ENCODE assay signal across 8 mouse cellular contexts in the genomic region with DNA sequence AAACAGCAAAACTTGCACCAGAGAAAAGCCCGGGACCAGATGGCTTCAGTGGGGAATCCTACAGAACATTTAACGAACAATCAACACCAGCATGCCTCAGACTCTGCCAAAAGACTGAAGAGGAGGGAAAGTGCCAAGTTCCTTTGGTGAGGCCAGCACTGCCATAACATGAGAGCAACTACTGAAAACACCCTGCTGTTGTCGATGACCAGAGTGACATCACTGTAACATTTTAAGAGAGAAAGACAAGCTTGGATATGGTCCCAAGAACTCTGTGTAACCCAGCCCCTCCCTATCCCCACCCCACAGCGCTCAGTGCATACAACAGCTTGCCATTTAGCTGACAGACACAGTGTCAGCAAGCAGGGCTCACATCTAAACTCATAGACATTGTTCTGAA. TPM values are rescaled to one million over a fixed set of nuclear protein-coding genes. Genes with fewer than 3 reads are reported as not detected.
DNase-seq lines count a peak whose midpoint lies in the region; ATAC-seq and TF ChIP-seq lines count a peak whose summit lies in the region.

No protein-coding gene starts in this region.

- no peaks in the 10 kb centered on the region for H3K9me3 ChIP-seq in kidney, postnatal 0 days (replicated peaks; ENCODE audit: low read length)
- no peaks in the 10 kb centered on the region for H3K9me3 ChIP-seq in liver, postnatal 0 days (ENCODE audit: low read length)

- no peak for ATAC-seq in kidney, postnatal 0 days (replicated peaks; ENCODE audit: low FRiP score, low read depth)
- ATAC-seq in liver, postnatal 0 days: no peak

- TF ChIP-seq CTCF in kidney, postnatal 0 days (IDR thresholded peaks at IDR 0.05; ENCODE audit: low read depth): no peak
- no peak for TF ChIP-seq CTCF in liver, postnatal 0 days (IDR thresholded peaks at IDR 0.05; ENCODE audit: low read depth)

- no peaks in the 10 kb centered on the region for H3K27me3 ChIP-seq in kidney, postnatal 0 days (ENCODE audit: insufficient read depth, low read length)
- H3K27me3 ChIP-seq in liver, postnatal 0 days (ENCODE audit: insufficient read depth, low read length): no peaks in the 10 kb centered on the region

- no peaks in the 10 kb centered on the region for H3K4me1 ChIP-seq in kidney, postnatal 0 days (replicated peaks; ENCODE audit: insufficient read depth, low read length)
- H3K4me1 ChIP-seq in liver, postnatal 0 days (ENCODE audit: insufficient read depth): no peaks in the 10 kb centered on the region

- H3K4me3 ChIP-seq in kidney, postnatal 0 days (replicated peaks; ENCODE audit: low read depth, low read length): no peak overlapping the region
- no peak overlapping the region for H3K4me3 ChIP-seq in liver, postnatal 0 days (ENCODE audit: low read depth, low read length)

- DNase-seq in kidney, postnatal 0 days (ENCODE audit: low spot score): peak; percentile 10
- no peak for DNase-seq in kidney, postnatal 25 days
- DNase-seq in cerebellum, adult 11-12 months: peak; percentile 36
- peak; percentile 26 to 65 for DNase-seq in cerebellum, postnatal 14 days
- DNase-seq in layer of hippocampus, postnatal 14 days (ENCODE audit: low spot score in 2 of 2): peak; percentile 54 to 68
- no peak for DNase-seq in urinary bladder, postnatal 10 days (ENCODE audit: low spot score)
- no peak for DNase-seq in adrenal gland, postnatal 14 days
- no peak for DNase-seq in liver, postnatal 0 days

- peaks cover 55% of the 10 kb centered on the region for H3K36me3 ChIP-seq in kidney, postnatal 0 days (ENCODE audit: insufficient read depth, low read length)
- H3K36me3 ChIP-seq in liver, postnatal 0 days (replicated peaks; ENCODE audit: insufficient read depth, low read length): peaks cover 57% of the 10 kb centered on the region

- no peak overlapping the region for H3K27ac ChIP-seq in kidney, postnatal 0 days
- H3K27ac ChIP-seq in liver, postnatal 0 days (ENCODE audit: low read depth): no peak overlapping the region

- H3K4me2 ChIP-seq in kidney, postnatal 0 days (ENCODE audit: low read length): no peak overlapping the region
- no peak overlapping the region for H3K4me2 ChIP-seq in liver, postnatal 0 days (ENCODE audit: low read depth, low read length)

- H3K9ac ChIP-seq in kidney, postnatal 0 days (ENCODE audit: low read depth, low read length): no peak overlapping the region
- H3K9ac ChIP-seq in liver, postnatal 0 days (replicated peaks): no peak overlapping the region

- TF ChIP-seq EP300 in liver, postnatal 0 days (IDR thresholded peaks at IDR 0.05; ENCODE audit: low read depth): no peak

- 75% methylated on average over 4 of the region's 4 CpGs for WGBS in kidney, postnatal 0 days
- 69% methylated on average over 4 of the region's 4 CpGs for WGBS in liver, postnatal 0 days (ENCODE audit: insufficient replicate concordance)

RNA-seq across cellular contexts. Expression of a gene that starts 11.7 kb away (rescaled TPM):
- 103 and 117 TPM in 2 replicates for polyA plus RNA-seq in kidney, postnatal 0 days (2015; fragmentation: Nextera tagmentation; extraction: Ambion mirVana)
- 10 to 100 TPM; 83.4 to 89.3 TPM for total RNA-seq in layer of hippocampus, postnatal 14 days (2021)
- total RNA-seq in adrenal gland, postnatal 14 days (2021): 102 and 118 TPM in 2 replicates
- polyA plus RNA-seq in liver, postnatal 0 days (2015; fragmentation: Nextera tagmentation; extraction: Ambion mirVana): 19.9 and 24.3 TPM in 2 replicates

RNA-seq across cellular contexts. Expression of a gene that starts 12.0 kb away (rescaled TPM):
- polyA plus RNA-seq in kidney, postnatal 0 days (2015; fragmentation: Nextera tagmentation; extraction: Ambion mirVana): 31.0 and 34.5 TPM in 2 replicates
- total RNA-seq in layer of hippocampus, postnatal 14 days (2021): 10 to 100 TPM; 58.2 to 74.3 TPM
- total RNA-seq in adrenal gland, postnatal 14 days (2021): 32.9 and 46.8 TPM in 2 replicates
- 9.1 and 11.5 TPM in 2 replicates for polyA plus RNA-seq in liver, postnatal 0 days (2015; fragmentation: Nextera tagmentation; extraction: Ambion mirVana)

Comparison
In these comparisons a context has a peak if more than half of its experiments do, and no peak if none do; other contexts are left out.
1. DNase-seq: peak in kidney, postnatal 0 days (single experiment), cerebellum, adult 11-12 months (single experiment), cerebellum, postnatal 14 days (2 of 2) and layer of hippocampus, postnatal 14 days (2 of 2); none in kidney, postnatal 25 days (0 of 2), urinary bladder, postnatal 10 days (single experiment), adrenal gland, postnatal 14 days (single experiment) and liver, postnatal 0 days (single experiment).